Mouse (Mus musculus): ENCODE measurements around the gene Mief1. TPM values are rescaled to one million over a fixed set of nuclear protein-coding genes. Genes with fewer than 3 reads are reported as not detected.

The Mief1 gene
- polyA plus RNA-seq (2014; fragmentation: Illumina TruSeq; extraction: RNeasy Lipid Tissue Mini Kit (QIAGEN cat#74804); ENCODE audit: low read depth, low replicate concordance) = 21.5 TPM

GRCm38 (mm10) chr15:80233733-80234509, at the start of gene Mief1:
TSS of gene Mief1 (plus strand) at chr15:80234018.

GRCm38 (mm10) chr15:80235535-80235934, 1.7 kb downstream of the Mief1 start, which contains the start of gene AC140267.1:
TSS of gene AC140267.1 (plus strand) at chr15:80235835.

GRCm38 (mm10) chr15:80254847-80255645, 21.2 kb downstream of the Mief1 start, which contains the start of gene Atf4:
TSS of gene Atf4 (plus strand) at chr15:80255184.

GRCm38 (mm10) chr15:80263610-80264575, 30.1 kb downstream of the Mief1 start, which contains the start of gene Rps19bp1:
TSS of gene Rps19bp1 (minus strand) at chr15:80264315.

GRCm38 (mm10) chr15:80286851-80287415, 53.1 kb downstream of the Mief1 start, which contains the start of gene Cacna1i:
TSS of gene Cacna1i (plus strand) at chr15:80287238.

Other genes starting within 250 kb of the Mief1 start
- 0.13 TPM for gene Pdgfb, start 219.0 kb upstream of the Mief1 start, polyA plus RNA-seq (2014; fragmentation: Illumina TruSeq; extraction: RNeasy Lipid Tissue Mini Kit (QIAGEN cat#74804); ENCODE audit: low read depth, low replicate concordance)
- gene Syngr1, start 142.7 kb upstream of the Mief1 start, polyA plus RNA-seq (2014; fragmentation: Illumina TruSeq; extraction: RNeasy Lipid Tissue Mini Kit (QIAGEN cat#74804); ENCODE audit: low read depth, low replicate concordance) = 0.25 TPM
- gene Rpl3, start 142.2 kb upstream of the Mief1 start, polyA plus RNA-seq (2014; fragmentation: Illumina TruSeq; extraction: RNeasy Lipid Tissue Mini Kit (QIAGEN cat#74804); ENCODE audit: low read depth, low replicate concordance) = 215 TPM
- gene Tab1, start 100.9 kb upstream of the Mief1 start, polyA plus RNA-seq (2014; fragmentation: Illumina TruSeq; extraction: RNeasy Lipid Tissue Mini Kit (QIAGEN cat#74804); ENCODE audit: low read depth, low replicate concordance) = 0.41 TPM
- gene Mgat3, start 60.3 kb upstream of the Mief1 start, polyA plus RNA-seq (2014; fragmentation: Illumina TruSeq; extraction: RNeasy Lipid Tissue Mini Kit (QIAGEN cat#74804); ENCODE audit: low read depth, low replicate concordance) = 36.9 TPM
- gene AC140267.1, start 1.8 kb downstream of the Mief1 start, polyA plus RNA-seq (2014; fragmentation: Illumina TruSeq; extraction: RNeasy Lipid Tissue Mini Kit (QIAGEN cat#74804); ENCODE audit: low read depth, low replicate concordance) = not detected
- gene Atf4, start 21.2 kb downstream of the Mief1 start, polyA plus RNA-seq (2014; fragmentation: Illumina TruSeq; extraction: RNeasy Lipid Tissue Mini Kit (QIAGEN cat#74804); ENCODE audit: low read depth, low replicate concordance) = 74.1 TPM
- 3.3 TPM for gene Rps19bp1, start 30.3 kb downstream of the Mief1 start, polyA plus RNA-seq (2014; fragmentation: Illumina TruSeq; extraction: RNeasy Lipid Tissue Mini Kit (QIAGEN cat#74804); ENCODE audit: low read depth, low replicate concordance)
- gene Cacna1i, start 53.2 kb downstream of the Mief1 start, polyA plus RNA-seq (2014; fragmentation: Illumina TruSeq; extraction: RNeasy Lipid Tissue Mini Kit (QIAGEN cat#74804); ENCODE audit: low read depth, low replicate concordance) = 0.09 TPM

All from sigmoid colon, adult 10 weeks (tissue).